Mouse (Mus musculus) liver, postnatal 0 days (tissue): Measurements from ENCODE around the gene Tlcd1.

Experiments
- CTCF ChIP-seq: sonication (generic); IDR thresholded peaks from 2 replicates; pipeline ENCODE4 v1.5.1; 2016; ENCODE audit warnings: antibody characterized with exemption, low read depth
- EP300 ChIP-seq: IDR thresholded peaks from 2 replicates; pipeline ENCODE4 v1.6.1; 2016; ENCODE audit warnings: antibody characterized with exemption, low read depth, mild to moderate bottlenecking

GRCm38 (mm10) chr11:78163681-78164603, 12.6 kb upstream of the Tlcd1 start:
- TF ChIP-seq CTCF (no peak), EP300 (no peak)
